Mouse (Mus musculus) urinary bladder, postnatal 4 days (tissue): ENCODE results near the gene Zfp423.

Experiments
- DNase-seq, 2 experiments: peaks; one replicate each; pipeline ENCODE4 v3.0.0; 2021 to 2022; ENCODE audit warnings: low spot score in 2 of 2

Zfp423 gene

DNA sequence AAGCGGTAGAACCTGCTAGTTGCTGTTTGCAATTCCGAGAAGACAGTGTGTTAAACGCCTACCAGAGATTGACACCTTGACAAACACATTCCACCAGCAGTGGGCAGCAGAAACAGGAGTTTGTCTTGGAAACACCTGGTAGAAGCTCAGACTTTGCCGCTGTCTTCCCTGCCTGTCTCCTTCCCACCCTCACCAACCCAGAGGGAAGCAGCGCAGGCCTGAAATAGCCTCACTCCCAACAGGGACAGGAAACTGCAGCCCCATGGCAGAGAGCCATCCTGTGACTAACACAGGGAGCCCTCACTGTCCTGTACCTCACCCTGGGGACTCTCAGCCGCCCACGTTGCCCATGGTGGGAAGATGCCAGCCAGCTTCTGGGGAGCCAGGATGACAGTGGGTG lies 340.3 kb downstream of the Zfp423 start:
- DNase-seq = no peak

DNA sequence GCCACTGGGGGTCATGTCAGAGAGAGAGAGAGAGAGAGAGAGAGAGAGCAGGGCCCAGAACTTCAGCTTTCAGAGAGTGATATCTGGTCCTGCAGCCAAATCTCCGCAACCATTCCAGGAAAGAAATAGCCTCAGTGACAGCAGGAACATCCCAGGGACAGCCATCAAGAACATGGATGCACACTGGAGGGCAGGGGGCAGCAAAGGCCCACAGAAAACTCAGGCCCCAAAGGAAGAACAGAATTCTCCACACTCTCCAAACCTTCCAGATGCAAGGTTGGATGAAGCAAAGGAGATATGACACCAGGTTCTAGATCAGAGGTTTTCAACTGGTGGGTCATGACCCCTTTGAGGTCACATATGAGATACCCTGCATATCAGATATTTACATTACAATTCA lies 345.7 kb downstream of the Zfp423 start:
- DNase-seq = no peak
